Mouse (Mus musculus) kidney, adult 2 months (tissue): ENCODE data around the gene Spop.

Experiments used
- CTCF ChIP-seq: fragments of 200-500 bp; conservative IDR thresholded peaks from 2 replicates; pipeline ENCODE4 v1.5.1; 2011; ENCODE audit warnings: low read depth, mild to moderate bottlenecking, control low read depth, low read length, moderate library complexity, mixed read lengths; ENCODE audit not compliant: insufficient read depth, insufficient read length
- POLR2A ChIP-seq: fragments of 200-500 bp; IDR thresholded peaks from one replicate; pipeline ENCODE4 v1.6.1; 2011; ENCODE audit warnings: low read depth, low read length, control low read depth

GRCm38 (mm10) chr11:95515376-95516323 lies 101.8 kb downstream of the Spop start:
- TF ChIP-seq CTCF (no peak), POLR2A (no peak)
